Mouse (Mus musculus): ENCODE data around the gene Npr2. TPM values are rescaled to one million over a fixed set of nuclear protein-coding genes. Genes with fewer than 3 reads are reported as not detected.

The Npr2 gene
- polyA plus RNA-seq (2014; fragmentation: Illumina TruSeq; extraction: RNeasy Lipid Tissue Mini Kit (QIAGEN cat#74804); ENCODE audit: low read depth, low replicate concordance): 50.9 TPM

GRCm38 (mm10) chr4:43631046-43631955 is at the start of gene Npr2:
Npr2 (plus strand) TSS chr4:43631935.

GRCm38 (mm10) chr4:43584444-43585416 is 47.0 kb upstream of the Npr2 start, which contains the start of gene Msmp:
Msmp (minus strand) TSS chr4:43584494.

GRCm38 (mm10) chr4:43653161-43654015 is 21.7 kb downstream of the Npr2 start, which contains the start of gene Spag8:
Spag8 (minus strand) TSS chr4:43653594.

GRCm38 (mm10) chr4:43656339-43657109 is 24.8 kb downstream of the Npr2 start, which contains the start of gene Hint2:
Hint2 (minus strand) TSS chr4:43656466.

GRCm38 (mm10) chr4:43668782-43669427 is 37.2 kb downstream of the Npr2 start, which contains the start of the genes Tmem8b and Fam221b:
Tmem8b (plus strand) TSS chr4:43668971.
Fam221b (minus strand) TSS chr4:43669145.

GRCm38 (mm10) chr4:43700707-43701106 is 69.0 kb downstream of the Npr2 start, which contains the start of gene Olfr70:
Olfr70 (minus strand) TSS chr4:43700807.

Other genes with a start within 250 kb of the Npr2 start
- 28.7 TPM for gene Rusc2, start 250.0 kb upstream of the Npr2 start, polyA plus RNA-seq (2014; fragmentation: Illumina TruSeq; extraction: RNeasy Lipid Tissue Mini Kit (QIAGEN cat#74804); ENCODE audit: low read depth, low replicate concordance)
- not detected for gene Fam166b, start 202.8 kb upstream of the Npr2 start, polyA plus RNA-seq (2014; fragmentation: Illumina TruSeq; extraction: RNeasy Lipid Tissue Mini Kit (QIAGEN cat#74804); ENCODE audit: low read depth, low replicate concordance)
- 33.9 TPM for gene Tesk1, start 190.0 kb upstream of the Npr2 start, polyA plus RNA-seq (2014; fragmentation: Illumina TruSeq; extraction: RNeasy Lipid Tissue Mini Kit (QIAGEN cat#74804); ENCODE audit: low read depth, low replicate concordance)
- 2.3 TPM for gene Cd72, start 177.3 kb upstream of the Npr2 start, polyA plus RNA-seq (2014; fragmentation: Illumina TruSeq; extraction: RNeasy Lipid Tissue Mini Kit (QIAGEN cat#74804); ENCODE audit: low read depth, low replicate concordance)
- gene Sit1, start 148.2 kb upstream of the Npr2 start, polyA plus RNA-seq (2014; fragmentation: Illumina TruSeq; extraction: RNeasy Lipid Tissue Mini Kit (QIAGEN cat#74804); ENCODE audit: low read depth, low replicate concordance): not detected
- 48.0 TPM for gene Ccdc107, start 139.0 kb upstream of the Npr2 start, polyA plus RNA-seq (2014; fragmentation: Illumina TruSeq; extraction: RNeasy Lipid Tissue Mini Kit (QIAGEN cat#74804); ENCODE audit: low read depth, low replicate concordance)
- gene Arhgef39, start 132.2 kb upstream of the Npr2 start, polyA plus RNA-seq (2014; fragmentation: Illumina TruSeq; extraction: RNeasy Lipid Tissue Mini Kit (QIAGEN cat#74804); ENCODE audit: low read depth, low replicate concordance): 1.3 TPM
- 0.92 TPM for gene Car9, start 125.0 kb upstream of the Npr2 start, polyA plus RNA-seq (2014; fragmentation: Illumina TruSeq; extraction: RNeasy Lipid Tissue Mini Kit (QIAGEN cat#74804); ENCODE audit: low read depth, low replicate concordance)
- 82.5 TPM for gene Tpm2, start 108.2 kb upstream of the Npr2 start, polyA plus RNA-seq (2014; fragmentation: Illumina TruSeq; extraction: RNeasy Lipid Tissue Mini Kit (QIAGEN cat#74804); ENCODE audit: low read depth, low replicate concordance)
- 32.4 TPM for gene Creb3, start 69.6 kb upstream of the Npr2 start, polyA plus RNA-seq (2014; fragmentation: Illumina TruSeq; extraction: RNeasy Lipid Tissue Mini Kit (QIAGEN cat#74804); ENCODE audit: low read depth, low replicate concordance)
- gene Tln1, start 69.2 kb upstream of the Npr2 start, polyA plus RNA-seq (2014; fragmentation: Illumina TruSeq; extraction: RNeasy Lipid Tissue Mini Kit (QIAGEN cat#74804); ENCODE audit: low read depth, low replicate concordance): 51.7 TPM
- 28.1 TPM for gene Rgp1, start 53.2 kb upstream of the Npr2 start, polyA plus RNA-seq (2014; fragmentation: Illumina TruSeq; extraction: RNeasy Lipid Tissue Mini Kit (QIAGEN cat#74804); ENCODE audit: low read depth, low replicate concordance)
- gene Gba2, start 53.1 kb upstream of the Npr2 start, polyA plus RNA-seq (2014; fragmentation: Illumina TruSeq; extraction: RNeasy Lipid Tissue Mini Kit (QIAGEN cat#74804); ENCODE audit: low read depth, low replicate concordance): 17.7 TPM
- gene Msmp, start 47.4 kb upstream of the Npr2 start, polyA plus RNA-seq (2014; fragmentation: Illumina TruSeq; extraction: RNeasy Lipid Tissue Mini Kit (QIAGEN cat#74804); ENCODE audit: low read depth, low replicate concordance): not detected
- gene Spag8, start 21.7 kb downstream of the Npr2 start, polyA plus RNA-seq (2014; fragmentation: Illumina TruSeq; extraction: RNeasy Lipid Tissue Mini Kit (QIAGEN cat#74804); ENCODE audit: low read depth, low replicate concordance): not detected
- 196 TPM for gene Hint2, start 24.5 kb downstream of the Npr2 start, polyA plus RNA-seq (2014; fragmentation: Illumina TruSeq; extraction: RNeasy Lipid Tissue Mini Kit (QIAGEN cat#74804); ENCODE audit: low read depth, low replicate concordance)
- gene Tmem8b, start 37.0 kb downstream of the Npr2 start, polyA plus RNA-seq (2014; fragmentation: Illumina TruSeq; extraction: RNeasy Lipid Tissue Mini Kit (QIAGEN cat#74804); ENCODE audit: low read depth, low replicate concordance): 18.3 TPM
- 0.42 TPM for gene Fam221b, start 37.2 kb downstream of the Npr2 start, polyA plus RNA-seq (2014; fragmentation: Illumina TruSeq; extraction: RNeasy Lipid Tissue Mini Kit (QIAGEN cat#74804); ENCODE audit: low read depth, low replicate concordance)
- gene Olfr70, start 68.9 kb downstream of the Npr2 start, polyA plus RNA-seq (2014; fragmentation: Illumina TruSeq; extraction: RNeasy Lipid Tissue Mini Kit (QIAGEN cat#74804); ENCODE audit: low read depth, low replicate concordance): not detected
- gene Olfr71, start 78.3 kb downstream of the Npr2 start, polyA plus RNA-seq (2014; fragmentation: Illumina TruSeq; extraction: RNeasy Lipid Tissue Mini Kit (QIAGEN cat#74804); ENCODE audit: low read depth, low replicate concordance): not detected
- 6.5 TPM for gene Hrct1, start 95.3 kb downstream of the Npr2 start, polyA plus RNA-seq (2014; fragmentation: Illumina TruSeq; extraction: RNeasy Lipid Tissue Mini Kit (QIAGEN cat#74804); ENCODE audit: low read depth, low replicate concordance)
- gene Spaar, start 98.1 kb downstream of the Npr2 start, polyA plus RNA-seq (2014; fragmentation: Illumina TruSeq; extraction: RNeasy Lipid Tissue Mini Kit (QIAGEN cat#74804); ENCODE audit: low read depth, low replicate concordance): 5.6 TPM
- gene Olfr159, start 139.1 kb downstream of the Npr2 start, polyA plus RNA-seq (2014; fragmentation: Illumina TruSeq; extraction: RNeasy Lipid Tissue Mini Kit (QIAGEN cat#74804); ENCODE audit: low read depth, low replicate concordance): not detected
- gene Olfr156, start 192.0 kb downstream of the Npr2 start, polyA plus RNA-seq (2014; fragmentation: Illumina TruSeq; extraction: RNeasy Lipid Tissue Mini Kit (QIAGEN cat#74804); ENCODE audit: low read depth, low replicate concordance): not detected
- gene Olfr157, start 208.3 kb downstream of the Npr2 start, polyA plus RNA-seq (2014; fragmentation: Illumina TruSeq; extraction: RNeasy Lipid Tissue Mini Kit (QIAGEN cat#74804); ENCODE audit: low read depth, low replicate concordance): not detected
- gene Olfr155, start 219.6 kb downstream of the Npr2 start, polyA plus RNA-seq (2014; fragmentation: Illumina TruSeq; extraction: RNeasy Lipid Tissue Mini Kit (QIAGEN cat#74804); ENCODE audit: low read depth, low replicate concordance): not detected
- 5.3 TPM for gene Reck, start 243.6 kb downstream of the Npr2 start, polyA plus RNA-seq (2014; fragmentation: Illumina TruSeq; extraction: RNeasy Lipid Tissue Mini Kit (QIAGEN cat#74804); ENCODE audit: low read depth, low replicate concordance)

Data from heart, adult 10 weeks (tissue).